Mouse (Mus musculus): ENCODE results near the gene Olfr1280.
"Not testable (repeated sequence)": the region's sequence is repeated elsewhere in the genome, so short reads cannot be mapped to it uniquely, and the experiment has no call there.

Olfr1280 gene

DNA sequence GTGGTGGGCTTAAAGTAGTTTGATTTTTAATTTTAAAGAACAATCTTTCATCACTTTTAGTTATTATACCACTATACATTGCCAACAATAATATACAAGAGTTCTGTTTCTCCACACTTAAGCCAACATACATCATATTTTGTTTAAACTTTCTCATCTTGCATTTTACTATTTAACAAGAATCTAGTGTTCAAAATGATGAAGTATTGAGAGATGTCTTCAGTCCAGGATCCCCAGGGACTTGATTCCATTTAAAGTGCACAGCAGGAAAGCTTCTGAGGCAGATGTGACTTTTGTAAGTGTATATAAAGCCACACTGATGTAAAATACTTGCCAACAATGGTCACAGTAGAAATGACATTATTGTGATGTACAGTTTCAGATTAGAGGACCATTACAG is at the start of gene Olfr1280:
Olfr1280 (plus strand) TSS at position 301 of the 400 bp plus-strand sequence.
- DNase-seq: no peak

DNA sequence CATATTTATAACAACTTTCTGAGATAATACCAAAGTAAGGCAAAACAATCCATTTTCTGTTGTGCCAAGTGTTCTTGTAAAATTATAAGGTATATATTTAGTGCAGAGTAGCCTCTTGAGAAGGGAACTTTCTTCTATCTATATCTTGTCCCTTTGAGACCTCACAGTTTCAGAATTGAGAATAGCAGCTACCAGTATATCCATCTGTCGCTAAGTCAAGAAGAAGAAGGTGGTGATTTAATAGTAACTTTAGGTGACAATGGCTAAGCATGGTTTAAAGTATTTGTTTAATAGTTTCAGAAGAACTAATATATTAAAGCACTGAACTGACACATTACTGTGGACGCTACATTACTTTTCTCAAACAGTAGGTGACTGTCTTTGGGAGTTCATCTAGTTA is 39.8 kb upstream of the Olfr1280 start, which contains the start of gene Olfr1277:
Olfr1277 (minus strand) TSS at position 101 of the 400 bp plus-strand sequence.
- DNase-seq: no peak

DNA sequence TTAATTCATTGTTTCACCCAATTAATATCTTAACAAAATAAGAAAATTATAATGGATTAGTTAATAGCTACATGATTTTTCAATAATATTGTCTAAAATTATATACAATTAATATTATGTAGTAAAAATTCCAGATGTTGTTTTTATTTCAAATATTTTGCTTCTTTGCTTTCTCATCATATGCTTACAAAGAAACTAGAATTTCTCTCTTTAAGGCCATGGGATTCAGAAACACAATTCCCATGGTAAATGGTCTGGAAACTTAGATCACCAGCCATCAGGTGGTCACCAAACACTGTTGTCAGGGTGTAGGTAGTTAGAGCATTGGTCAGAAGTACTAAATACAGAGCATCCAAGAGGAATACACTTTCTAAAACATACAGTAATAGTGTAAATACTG is 24.0 kb upstream of the Olfr1280 start, which contains the start of gene Olfr1278:
Olfr1278 (plus strand) TSS at position 301 of the 400 bp plus-strand sequence.
- no peak for DNase-seq

DNA sequence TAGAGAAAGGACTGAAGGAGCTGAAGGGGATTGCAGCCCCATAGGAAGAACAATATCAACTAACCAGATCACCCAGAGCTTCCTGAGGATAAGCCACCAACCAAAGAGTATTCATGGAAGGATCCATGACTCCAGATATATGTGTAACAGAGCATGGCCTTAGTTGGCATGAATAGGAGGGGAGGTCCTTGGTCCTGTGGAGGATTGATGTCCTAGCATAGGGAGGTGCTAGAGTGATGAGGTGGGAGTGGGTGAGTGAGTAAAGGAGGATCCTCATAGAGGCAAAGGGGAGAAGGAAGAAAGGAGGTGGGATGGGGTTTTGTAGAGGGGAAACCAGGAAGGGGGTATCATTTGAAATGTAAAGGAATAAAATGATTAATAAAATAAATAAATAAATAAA is 15.3 kb upstream of the Olfr1280 start:
- DNase-seq: no peak

DNA sequence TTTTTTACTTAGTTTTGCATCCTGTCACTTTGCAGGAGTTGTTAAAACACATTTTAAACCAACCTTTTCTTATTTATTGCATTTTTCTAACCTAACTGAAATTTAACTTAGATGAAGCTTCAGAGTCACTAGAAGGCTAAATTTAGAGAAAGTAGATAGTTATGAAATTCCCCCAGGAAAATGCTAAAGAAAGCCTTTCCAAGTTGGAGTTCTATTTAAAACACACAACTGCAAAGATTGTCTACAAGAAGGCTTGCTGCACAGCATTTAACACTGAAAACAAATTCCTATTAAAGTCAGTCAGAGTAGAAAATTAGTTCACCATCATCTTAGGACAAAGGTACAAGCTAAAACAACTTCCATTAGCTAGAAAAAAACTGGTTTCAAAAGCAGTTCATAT is 13.4 kb upstream of the Olfr1280 start, which contains the start of gene Olfr1279:
Olfr1279 (plus strand) TSS at position 262 of the 400 bp plus-strand sequence.
- DNase-seq: no peak

DNA sequence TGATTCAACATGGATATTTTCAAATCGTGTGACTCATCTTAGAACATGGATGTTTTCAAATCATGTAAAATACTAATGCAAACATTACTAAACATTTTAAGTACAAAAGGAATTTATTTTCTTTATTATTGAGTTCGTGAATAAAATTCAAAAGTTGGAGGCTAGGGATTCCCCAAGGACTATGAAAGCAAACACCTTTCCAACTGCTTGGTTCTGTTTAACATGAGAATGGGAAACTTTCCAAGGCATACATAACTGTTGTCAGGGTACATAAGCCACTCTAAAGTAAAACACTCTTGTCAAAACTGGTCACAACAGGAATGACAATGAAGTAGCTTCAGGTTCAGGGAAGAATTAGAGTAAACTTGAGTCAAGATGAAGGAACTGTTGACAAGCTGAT is 12.4 kb downstream of the Olfr1280 start, which contains the start of gene Olfr1281:
Olfr1281 (plus strand) TSS at position 301 of the 400 bp plus-strand sequence.
- no peak for DNase-seq

DNA sequence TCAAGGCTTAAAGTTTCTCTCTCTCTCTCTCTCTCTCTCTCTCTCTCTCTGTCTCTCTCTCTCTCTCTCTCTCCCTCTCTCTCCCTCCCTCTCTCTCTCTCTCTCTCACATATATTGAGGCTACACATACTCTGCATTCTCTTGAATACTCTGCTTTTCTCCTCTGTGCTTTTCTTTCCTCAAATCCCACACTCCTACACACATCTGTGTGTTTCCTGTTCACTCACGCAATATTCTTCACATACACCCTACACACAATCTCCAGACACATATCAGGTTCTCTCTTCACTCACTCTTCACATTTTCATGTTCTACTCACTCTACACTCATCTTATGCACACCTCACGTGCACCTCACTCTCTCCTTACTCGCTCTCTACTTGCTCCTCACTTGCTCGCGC is 19.9 kb downstream of the Olfr1280 start:
- not testable (repeated sequence) for DNase-seq

DNA sequence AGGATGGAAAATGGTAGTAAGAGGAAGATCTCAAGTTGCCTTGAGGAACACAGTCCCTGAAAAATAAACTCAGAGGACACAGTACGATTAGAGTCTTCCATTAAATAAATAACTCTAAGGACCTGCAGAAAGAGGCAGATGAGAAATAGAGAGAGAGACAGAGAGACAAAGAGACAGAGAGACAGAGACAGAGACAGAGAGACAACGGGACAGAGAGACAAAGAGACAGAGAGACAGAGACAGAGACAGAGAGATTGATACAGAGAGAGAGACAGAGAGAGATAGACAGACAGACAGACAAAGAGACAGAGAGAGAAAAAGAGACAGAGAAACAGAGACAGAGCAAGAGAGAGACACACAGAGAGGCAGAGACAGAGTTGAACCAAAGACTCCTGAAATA is 22.2 kb downstream of the Olfr1280 start, which contains the start of gene Olfr1282:
Olfr1282 (minus strand) TSS at position 101 of the 400 bp plus-strand sequence.
- DNase-seq: no peak

DNA sequence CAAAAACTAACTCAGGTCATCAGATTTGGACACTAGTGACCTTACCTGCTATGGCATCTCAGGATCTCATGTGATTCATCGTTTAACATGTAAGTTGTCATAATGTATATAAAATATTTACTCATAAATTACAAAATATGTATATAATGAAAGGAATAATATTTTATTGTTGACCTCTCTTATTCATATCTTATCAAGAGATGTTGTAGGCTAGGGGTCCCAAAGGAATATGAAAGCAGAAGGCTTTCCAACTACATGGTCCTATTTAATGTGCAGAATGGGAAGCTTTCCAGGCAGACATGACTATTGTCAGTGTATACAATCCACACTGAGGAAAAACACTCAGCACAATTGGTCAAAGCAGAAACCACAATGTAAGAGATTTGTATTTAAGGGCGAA is 52.7 kb downstream of the Olfr1280 start, which contains the start of gene Olfr1283:
Olfr1283 (plus strand) TSS at position 301 of the 400 bp plus-strand sequence.
- no peak for DNase-seq

DNA sequence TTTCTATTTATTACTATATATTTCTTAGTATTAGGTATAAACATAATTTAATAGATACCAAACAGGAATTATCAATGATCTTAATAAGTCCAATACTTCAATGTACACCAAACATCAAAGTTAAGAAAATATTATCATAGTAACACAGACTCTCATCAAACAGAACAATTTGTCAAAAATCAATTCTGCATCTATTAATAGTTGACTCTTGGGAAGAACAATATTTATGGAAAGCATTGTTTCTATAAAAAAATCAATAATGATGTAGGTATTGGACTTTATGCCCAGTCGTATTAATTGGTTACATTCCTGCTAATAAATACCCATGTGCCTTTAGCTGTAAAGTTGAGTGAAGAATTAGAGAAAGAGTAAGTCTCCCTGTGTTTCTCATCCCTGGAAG is 61.4 kb downstream of the Olfr1280 start, which contains the start of gene Olfr1284:
Olfr1284 (plus strand) TSS at position 301 of the 400 bp plus-strand sequence.
- DNase-seq: no peak
